Mouse (Mus musculus) cerebellum, postnatal 25 days (tissue): ENCODE data around the gene Urod.

Experiments used
- DNase-seq, 2 experiments: peaks; one replicate each; pipeline ENCODE4 v3.0.0; 2021; ENCODE audit warnings: mixed read lengths in 2 of 2

Gene Urod

DNA sequence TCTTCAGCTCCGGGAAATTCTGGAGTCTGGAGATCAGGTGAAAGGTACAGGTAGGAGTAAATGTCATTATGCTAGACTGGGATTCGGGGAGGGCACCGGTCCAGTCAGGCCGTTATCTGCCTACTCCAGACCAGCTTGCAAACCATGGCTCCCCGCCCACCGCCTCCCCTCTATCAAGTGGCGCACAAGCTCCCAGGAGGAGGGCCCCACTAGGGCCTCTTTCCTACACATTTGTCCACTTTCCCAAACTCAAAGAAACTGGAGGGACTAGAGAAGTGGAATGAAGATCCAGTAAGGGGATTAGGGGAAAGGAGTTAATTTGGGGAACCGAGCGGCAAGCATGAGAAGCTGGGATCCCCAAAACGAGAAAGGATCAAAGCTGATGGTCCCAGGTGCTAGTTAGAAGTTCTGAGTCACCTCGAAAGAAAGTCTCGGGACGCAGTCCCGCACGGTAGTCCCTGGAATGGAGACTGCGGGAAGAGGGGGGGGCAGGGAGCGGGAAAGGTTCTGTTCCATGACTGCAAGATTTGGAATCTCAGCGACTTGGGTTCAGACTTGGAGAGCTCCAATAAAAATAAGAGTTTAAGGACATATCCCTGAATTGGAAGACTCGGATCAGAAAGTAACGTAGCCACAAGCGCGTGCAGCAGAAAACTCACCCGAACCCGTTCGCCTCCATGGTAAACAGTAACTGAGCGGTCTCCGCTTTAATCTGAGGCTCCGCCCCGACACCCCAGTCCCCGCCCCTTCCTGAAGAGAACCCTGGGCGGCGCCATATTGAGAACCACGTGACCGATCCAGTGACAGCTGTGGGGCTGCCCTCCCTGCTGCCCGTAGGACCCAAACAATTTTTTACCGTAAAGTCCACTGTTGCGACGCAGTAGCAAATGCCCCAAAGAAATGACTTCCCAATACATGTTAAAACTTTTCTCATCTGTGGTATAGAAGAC, at the start of gene Urod:
Gene Urod (minus strand): TSS at position 742 of the 950 bp plus-strand sequence.
- DNase-seq: peak; percentile 94 to 96

DNA sequence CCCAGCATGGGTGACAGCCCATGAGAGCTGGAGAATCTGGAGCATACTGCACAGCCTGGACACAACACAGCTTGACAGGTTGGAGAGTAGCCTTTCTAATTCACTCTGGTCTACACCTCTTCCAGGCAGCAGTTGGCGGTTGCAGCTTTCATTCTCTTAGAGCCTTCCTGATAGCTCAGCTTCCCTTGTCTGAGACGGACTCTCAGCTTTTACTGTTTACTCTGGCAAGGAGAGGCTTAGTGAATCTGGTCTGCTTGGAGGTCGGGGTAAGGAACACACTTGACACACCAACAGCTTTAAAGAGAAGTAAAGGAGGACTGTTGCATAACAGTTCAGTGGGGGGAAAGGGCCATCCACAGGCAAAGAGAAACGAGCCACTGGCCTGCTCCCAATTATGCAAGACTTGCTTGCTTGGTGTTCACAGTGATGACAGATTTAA, 47.1 kb upstream of the Urod start:
- peak; percentile 24 to 41 for DNase-seq

- DNase-seq: no peak
Measured at GRCm38 (mm10) chr4:117040791-117041190, 46.6 kb upstream of the Urod start.

- peak; percentile 34 to 55 for DNase-seq
Measured at GRCm38 (mm10) chr4:117039925-117040687, 45.9 kb upstream of the Urod start.

- DNase-seq: no peak
Measured at GRCm38 (mm10) chr4:117031105-117031504, 36.9 kb upstream of the Urod start.

- no peak for DNase-seq
Measured at GRCm38 (mm10) chr4:117023469-117023868, 29.3 kb upstream of the Urod start.

DNA sequence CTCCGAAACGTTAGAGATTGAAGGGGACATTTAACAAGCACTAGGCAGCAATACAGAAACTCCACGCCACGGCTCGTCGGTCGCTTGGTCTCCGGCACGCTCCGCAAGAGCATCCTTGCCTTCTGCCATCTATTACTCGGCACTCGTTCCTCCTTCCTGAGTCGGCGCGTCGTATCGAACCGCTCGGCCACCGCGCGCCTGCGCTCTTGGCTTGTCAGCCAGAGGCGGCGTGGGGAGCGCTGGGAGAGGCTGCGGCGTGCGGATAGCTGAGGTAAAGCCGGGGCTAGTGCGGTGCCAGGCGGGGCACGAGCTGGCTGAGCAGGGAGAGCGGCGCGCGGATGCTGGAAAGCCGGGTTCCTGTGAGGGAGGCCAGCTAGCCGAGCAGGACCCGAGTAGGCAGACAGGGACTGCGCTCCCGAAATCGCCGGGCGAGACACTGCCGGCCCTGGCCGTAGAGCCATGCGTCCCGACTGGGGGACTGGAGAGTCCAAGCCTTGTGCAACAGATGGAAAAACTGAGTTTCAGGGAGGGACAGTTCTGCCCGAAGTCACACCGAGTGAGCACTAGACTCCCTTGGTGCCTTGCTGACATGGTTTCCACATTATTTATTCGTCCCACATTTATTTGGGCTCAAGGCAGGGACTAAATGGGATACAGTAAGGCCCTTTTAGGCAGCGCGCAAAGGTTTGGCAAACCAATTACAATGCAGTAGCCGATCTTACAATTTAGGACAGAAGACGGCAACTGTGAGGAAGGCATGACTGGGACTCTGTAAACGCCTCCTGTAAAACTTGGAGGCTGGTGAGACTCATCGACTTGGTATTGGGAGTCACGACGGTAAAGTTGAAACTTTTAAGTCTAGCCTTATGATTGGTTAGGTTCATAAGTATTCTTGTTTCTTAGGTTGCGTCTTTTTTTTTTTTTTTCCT, 25.3 kb upstream of the Urod start, which contains the start of gene Eif2b3:
Gene Eif2b3 (plus strand): TSS at position 197 of the 929 bp plus-strand sequence.
- peak; percentile 93 to 95 for DNase-seq

DNA sequence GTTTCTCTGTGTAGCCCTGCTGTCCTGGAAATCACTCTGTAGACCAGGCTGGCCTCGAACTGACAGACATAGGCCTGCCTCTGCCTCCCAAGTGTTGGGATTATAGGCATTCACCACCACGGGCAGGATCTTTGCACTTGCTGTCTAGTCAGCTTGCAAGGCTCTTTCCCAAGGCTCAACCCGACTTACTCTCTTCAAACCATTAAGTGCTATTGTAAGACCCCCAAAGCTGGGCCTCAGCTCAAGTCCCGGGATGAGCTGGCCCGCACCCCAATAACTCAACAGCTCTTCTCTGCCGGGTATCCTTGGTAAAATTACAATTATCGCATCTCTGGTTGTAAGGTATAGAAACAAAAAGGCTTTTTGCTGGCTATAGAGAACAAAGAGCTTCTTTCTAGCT, 24.1 kb upstream of the Urod start:
- no peak for DNase-seq

DNA sequence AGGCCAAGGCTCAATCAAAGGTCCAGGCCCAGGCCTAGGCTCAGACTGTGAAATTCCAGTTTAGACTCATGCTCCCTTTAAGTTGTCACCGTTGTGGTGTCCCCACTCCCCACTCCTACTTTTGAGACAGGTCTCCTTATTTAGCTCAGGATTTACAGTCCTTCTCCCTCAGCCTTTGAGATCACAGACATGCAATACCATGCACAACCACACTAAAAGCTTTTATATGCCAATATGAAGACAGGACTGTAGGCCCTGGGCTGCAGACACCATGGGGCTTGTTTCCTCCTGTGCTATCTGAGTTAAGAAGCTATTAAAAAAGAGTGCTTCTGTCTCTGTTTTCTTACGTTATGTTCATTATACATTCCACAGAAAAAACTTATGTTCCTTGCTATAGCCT, 23.5 kb upstream of the Urod start:
- DNase-seq: no peak

DNA sequence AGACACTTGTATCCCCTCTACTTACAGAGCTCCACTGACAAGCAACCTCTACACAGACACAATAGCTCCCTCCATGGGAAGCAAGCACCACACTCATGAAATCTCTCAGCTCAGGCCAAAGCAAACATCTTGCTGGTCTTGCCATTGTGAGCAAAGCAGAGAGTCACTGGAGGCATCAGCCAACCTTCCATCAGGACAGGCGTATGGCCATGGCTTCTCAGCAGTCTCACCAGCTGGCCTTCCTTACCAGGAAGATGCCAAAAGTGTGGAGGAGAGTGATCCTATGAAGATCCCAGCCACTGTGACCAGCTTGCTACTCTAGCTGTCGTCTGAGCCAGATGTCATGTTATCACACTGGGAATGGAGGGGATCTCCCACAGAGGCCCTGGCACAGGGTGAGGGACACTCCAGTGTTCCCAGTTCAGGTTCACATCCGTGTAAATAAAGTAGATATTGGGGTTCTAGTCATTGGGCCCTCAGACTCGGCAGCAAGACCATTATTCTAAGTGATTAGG, 20.7 kb upstream of the Urod start:
- DNase-seq: no peak

DNA sequence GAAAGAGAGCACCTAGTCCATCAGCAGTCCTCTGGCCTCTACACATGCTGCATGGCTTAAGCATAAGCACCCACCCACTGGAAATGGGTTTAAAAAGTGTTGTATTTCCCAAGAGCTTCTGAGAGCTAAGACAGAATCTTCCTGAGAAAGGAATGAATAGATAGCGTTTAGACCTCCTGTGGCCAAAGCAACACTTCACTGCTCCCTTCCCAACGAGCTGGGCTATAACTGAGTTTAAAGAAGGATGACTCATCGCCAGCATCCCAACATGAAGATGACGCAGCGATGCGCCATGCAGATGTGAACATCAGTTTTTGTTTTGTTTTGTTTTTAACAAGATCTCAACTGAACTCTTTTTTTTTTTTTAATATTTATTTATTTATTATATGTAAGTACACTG, 19.4 kb upstream of the Urod start:
- no peak for DNase-seq

DNA sequence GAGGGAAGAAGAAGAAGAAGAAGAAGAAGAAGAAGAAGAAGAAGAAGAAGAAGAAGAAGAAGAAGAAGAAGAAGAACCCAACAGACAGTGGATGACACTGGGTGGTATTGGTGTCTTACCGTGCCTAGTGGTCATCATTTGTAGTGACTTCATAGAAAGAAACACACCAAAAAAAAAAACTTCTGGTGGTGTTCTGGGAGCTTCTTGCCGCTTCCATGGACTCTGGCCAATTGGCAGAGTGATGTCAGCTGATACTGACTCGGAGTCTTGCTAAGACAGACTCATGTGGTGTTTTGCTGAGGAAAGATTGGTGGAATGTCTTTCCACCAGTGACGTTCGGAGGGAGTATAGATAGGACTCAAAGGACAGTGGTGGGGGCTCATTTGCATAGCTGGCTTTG, 16.0 kb upstream of the Urod start:
- DNase-seq: no peak

DNA sequence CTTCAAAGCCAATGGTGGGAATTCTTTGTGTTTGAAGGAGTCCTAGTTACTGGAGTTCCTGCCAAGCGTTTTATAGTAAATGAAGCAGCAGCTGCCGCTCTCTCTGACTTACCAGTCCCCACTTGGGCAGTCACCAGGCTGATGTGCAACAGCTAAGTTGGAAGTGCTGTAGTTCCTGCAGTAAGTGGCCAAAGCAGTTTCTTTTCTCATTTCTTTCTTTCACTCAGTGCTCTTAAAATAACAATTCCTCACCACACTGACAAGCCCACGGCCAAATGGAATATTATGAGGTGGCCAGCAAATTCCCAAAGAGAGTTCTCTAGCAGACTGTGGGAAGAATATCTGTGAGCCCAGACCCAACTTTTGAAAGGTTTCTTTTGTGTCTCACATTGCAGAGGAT, 12.8 kb upstream of the Urod start:
- no peak for DNase-seq

DNA sequence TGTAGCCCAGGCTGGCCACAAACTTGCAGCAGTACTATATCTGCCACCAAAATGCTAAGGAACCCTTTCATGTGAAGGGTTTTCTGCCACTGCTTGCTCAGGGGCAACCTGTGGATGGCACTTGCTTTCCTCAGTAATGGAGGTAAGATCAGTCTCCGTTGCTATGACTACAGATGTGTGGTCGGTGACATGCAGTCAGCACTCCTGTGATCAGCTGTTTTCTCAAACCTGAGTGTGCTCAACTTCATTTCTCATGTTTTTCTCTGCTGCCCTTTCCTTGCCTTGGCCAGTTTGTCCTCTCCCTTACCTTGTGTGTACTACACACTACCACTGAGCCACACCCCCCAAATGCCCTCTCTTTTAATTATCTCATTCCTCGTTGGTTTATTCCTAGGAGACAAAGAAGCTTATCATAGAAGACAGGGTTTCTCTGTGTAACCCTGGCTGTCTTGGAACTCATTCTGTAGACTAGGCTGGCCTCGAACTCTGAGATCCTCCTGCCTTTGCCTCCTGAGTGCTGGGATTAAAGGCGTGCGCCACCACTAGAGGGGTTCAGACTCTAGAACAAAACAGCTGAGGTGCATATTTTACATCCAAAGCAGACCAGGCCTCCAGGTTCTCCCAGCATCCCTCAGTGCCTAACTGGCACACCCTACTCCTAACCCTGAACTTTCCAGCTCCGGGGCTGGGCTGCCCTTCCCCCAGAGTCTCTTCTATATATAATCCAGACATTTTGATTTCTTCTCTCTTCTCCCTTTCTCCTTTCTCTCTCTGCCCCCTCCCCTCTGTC, 11.6 kb upstream of the Urod start:
- no peak for DNase-seq

GRCm38 (mm10) chr4:117004649-117005048, 10.4 kb upstream of the Urod start:
- no peak for DNase-seq

- peak; percentile 63 to 71 for DNase-seq
Measured at GRCm38 (mm10) chr4:117002543-117003521, 8.6 kb upstream of the Urod start.

- no peak for DNase-seq
Measured at GRCm38 (mm10) chr4:117001957-117002356, 7.7 kb upstream of the Urod start.

DNA sequence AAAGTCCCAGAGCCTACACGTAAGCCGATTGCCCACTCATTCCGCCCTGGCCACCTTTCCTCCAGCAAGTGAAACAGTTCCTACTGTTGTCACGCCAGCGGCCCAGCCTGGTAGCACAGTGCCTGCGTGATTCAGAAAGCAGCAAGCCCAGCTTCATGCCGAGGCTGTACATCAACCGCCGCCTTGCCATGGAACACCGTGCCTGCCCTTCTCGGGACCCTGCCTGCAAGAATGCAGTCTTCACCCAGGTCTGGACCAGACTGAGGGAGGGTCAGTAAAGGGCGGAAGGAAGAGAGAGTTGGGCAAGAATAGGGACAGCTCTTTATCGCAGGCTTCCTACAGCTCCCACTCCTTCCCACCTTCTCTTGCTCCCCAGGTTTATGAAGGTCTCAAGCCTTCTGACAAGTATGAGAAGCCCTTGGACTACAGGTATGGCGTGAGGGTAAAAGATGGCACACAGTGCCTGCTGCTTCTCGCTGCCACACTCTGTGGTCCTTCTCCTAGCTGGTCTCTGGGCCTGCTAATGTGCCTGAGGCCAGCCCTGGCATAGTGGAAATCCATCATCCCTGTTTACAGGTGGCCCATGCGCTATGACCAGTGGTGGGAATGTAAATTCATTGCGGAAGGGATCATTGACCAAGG, 5.4 kb upstream of the Urod start:
- no peak for DNase-seq

GRCm38 (mm10) chr4:116995798-116996135, 1.6 kb upstream of the Urod start:
- DNase-seq: peak; percentile 68 to 81
